Mouse (Mus musculus) MEL (cell line): ENCODE measurements around the gene H2-M5. TPM values are rescaled to one million over a fixed set of nuclear protein-coding genes. Genes with fewer than 3 reads are reported as not detected.

Source experiments
- DNase-seq: peaks from one replicate; pipeline ENCODE4 v3.0.0; 2011; ENCODE audit warnings: low read depth, low spot score
- H3K27ac ChIP-seq: 2 replicates; pipeline ENCODE4 v1.5.1; 2012; ENCODE audit warnings: low read depth, mild to moderate bottlenecking, control low read depth, low read length, moderate library complexity; ENCODE audit not compliant: control insufficient read depth
- H3K27me3 ChIP-seq, 2 experiments: fragments of 150-350 bp in 1 of 2; sonication (generic) in 1 of 2; 2 replicates each; pipeline ENCODE4 v1.6.1; 2012; ENCODE audit warnings: low read length in 2 of 2, mild to moderate bottlenecking in 2 of 2, improper control_type of control experiment in 1 of 2, moderate library complexity in 1 of 2; ENCODE audit not compliant: insufficient read depth in 2 of 2, control insufficient read depth in 1 of 2
- H3K36me3 ChIP-seq, 2 experiments: 2 replicates each; pipeline ENCODE4 v1.6.1; 2012 to 2014; ENCODE audit warnings: low read length in 2 of 2, improper control_type of control experiment in 1 of 2, inconsistent platforms in 1 of 2, mild to moderate bottlenecking in 1 of 2; ENCODE audit not compliant: insufficient read depth in 2 of 2, control insufficient read depth in 1 of 2
- H3K4me1 ChIP-seq, 2 experiments: fragments of 150-350 bp in 1 of 2; sonication (generic) in 1 of 2; 2 replicates each; pipeline ENCODE4 v1.6.1; 2012; ENCODE audit warnings: low read length in 2 of 2, improper control_type of control experiment in 1 of 2, mild to moderate bottlenecking in 1 of 2; ENCODE audit not compliant: insufficient read depth in 2 of 2, control insufficient read depth in 1 of 2
- H3K4me3 ChIP-seq, 2 experiments: fragments of 150-350 bp in 1 of 2; sonication (generic) in 1 of 2; 2 replicates each; pipeline ENCODE4 v1.5.1; 2012; ENCODE audit warnings: low read depth in 2 of 2, low read length in 2 of 2, mild to moderate bottlenecking in 2 of 2, moderate library complexity in 2 of 2, control low read depth in 1 of 2, improper control_type of control experiment in 1 of 2; ENCODE audit not compliant: control insufficient read depth in 1 of 2, insufficient read depth in 1 of 2
- H3K79me2 ChIP-seq: 2 replicates; pipeline ENCODE4 v1.6.1; 2012; ENCODE audit warnings: mild to moderate bottlenecking, low read length, moderate library complexity; ENCODE audit not compliant: control insufficient read depth, poor library complexity, insufficient read depth
- H3K9ac ChIP-seq: 2 replicates; pipeline ENCODE4 v1.6.1; 2012; ENCODE audit warnings: low read depth, mild to moderate bottlenecking, control low read depth, low read length, moderate library complexity; ENCODE audit not compliant: control insufficient read depth, poor library complexity, severe bottlenecking
- H3K9me3 ChIP-seq: fragments of 150-350 bp; sonication (generic); replicated peaks from 2 replicates; pipeline ENCODE4 v1.6.1; 2012; ENCODE audit warnings: mild to moderate bottlenecking, low read length, improper control_type of control experiment, moderate library complexity; ENCODE audit not compliant: insufficient read depth
- BHLHE40 ChIP-seq: IDR thresholded peaks from 2 replicates; pipeline ENCODE4 v1.6.1; 2012; ENCODE audit warnings: low read depth, mild to moderate bottlenecking, inconsistent platforms, low read length, improper control_type of control experiment, borderline replicate concordance
- CTCF ChIP-seq, 3 experiments: IDR thresholded peaks in 2 of 3; conservative IDR thresholded peaks in 1 of 3; 2 replicates each; pipeline ENCODE4 v1.5.1; 2011 to 2012; ENCODE audit warnings: low read length in 3 of 3, low read depth in 2 of 3, mild to moderate bottlenecking in 2 of 3, improper control_type of control experiment in 1 of 3, inconsistent platforms in 1 of 3, mixed read lengths in 1 of 3, moderate library complexity in 1 of 3; ENCODE audit not compliant: control insufficient read depth in 1 of 3, insufficient read depth in 1 of 3, poor library complexity in 1 of 3, severe bottlenecking in 1 of 3
- E2F4 ChIP-seq: IDR thresholded peaks from 2 replicates; pipeline ENCODE4 v1.6.1; 2011; ENCODE audit warnings: low read depth, low read length, improper control_type of control experiment, borderline replicate concordance
- ELF1 ChIP-seq: IDR thresholded peaks from 2 replicates; pipeline ENCODE4 v1.6.1; 2014; ENCODE audit warnings: low read depth, mild to moderate bottlenecking, inconsistent platforms, low read length, improper control_type of control experiment, moderate library complexity
- GABPA ChIP-seq: IDR thresholded peaks from 2 replicates; pipeline ENCODE4 v1.6.1; 2012; ENCODE audit warnings: low read depth, mild to moderate bottlenecking, inconsistent platforms, low read length, improper control_type of control experiment, moderate library complexity
- KAT2A ChIP-seq: conservative IDR thresholded peaks from 2 replicates; pipeline ENCODE4 v1.6.1; 2012; ENCODE audit warnings: low read depth, low read length, improper control_type of control experiment, inconsistent platforms
- MAX ChIP-seq: IDR thresholded peaks from 2 replicates; pipeline ENCODE4 v1.6.1; 2011; ENCODE audit warnings: low read length, improper control_type of control experiment
- MAZ ChIP-seq: IDR thresholded peaks from 2 replicates; pipeline ENCODE4 v1.6.1; 2012; ENCODE audit warnings: low read depth, mild to moderate bottlenecking, inconsistent platforms, low read length, improper control_type of control experiment
- MXI1 ChIP-seq: IDR thresholded peaks from 2 replicates; pipeline ENCODE4 v1.6.1; 2011; ENCODE audit warnings: mild to moderate bottlenecking, low read depth, low read length, improper control_type of control experiment
- MYC ChIP-seq: IDR thresholded peaks from 2 replicates; pipeline ENCODE4 v1.6.1; 2011; ENCODE audit warnings: low read depth, mild to moderate bottlenecking, low read length, improper control_type of control experiment, moderate library complexity
- NELFE ChIP-seq: IDR thresholded peaks from 2 replicates; pipeline ENCODE4 v1.6.1; 2011; ENCODE audit warnings: low read depth, low read length, improper control_type of control experiment
- NRF1 ChIP-seq: IDR thresholded peaks from 2 replicates; pipeline ENCODE4 v1.6.1; 2014; ENCODE audit warnings: low read depth, mild to moderate bottlenecking, inconsistent platforms, low read length, improper control_type of control experiment, moderate library complexity; ENCODE audit not compliant: poor library complexity, insufficient read depth, severe bottlenecking
- POLR2A ChIP-seq, 2 experiments: IDR thresholded peaks; 2 replicates each; pipeline ENCODE4 v1.6.1; 2011 to 2012; ENCODE audit warnings: low read length in 2 of 2, mild to moderate bottlenecking in 2 of 2, control low read depth in 1 of 2, improper control_type of control experiment in 1 of 2, low read depth in 1 of 2, moderate library complexity in 1 of 2; ENCODE audit not compliant: control insufficient read depth in 1 of 2, insufficient read depth in 1 of 2, poor library complexity in 1 of 2
- POLR2AphosphoS2 ChIP-seq: IDR thresholded peaks from 2 replicates; pipeline ENCODE4 v1.6.1; 2011; ENCODE audit warnings: low read length, improper control_type of control experiment
- TAL1 ChIP-seq: IDR thresholded peaks from 2 replicates; pipeline ENCODE4 v1.6.1; 2012; ENCODE audit warnings: mild to moderate bottlenecking, inconsistent platforms, low read length, moderate library complexity, mixed read lengths
- TBP ChIP-seq: IDR thresholded peaks from 2 replicates; pipeline ENCODE4 v1.8.0; 2011; ENCODE audit warnings: low read depth, low read length, improper control_type of control experiment
- TCF12 ChIP-seq: IDR thresholded peaks from 2 replicates; pipeline ENCODE4 v1.6.1; 2014; ENCODE audit warnings: low read depth, mild to moderate bottlenecking, inconsistent platforms, low read length, improper control_type of control experiment, moderate library complexity
- UBTF ChIP-seq: IDR thresholded peaks from 2 replicates; pipeline ENCODE4 v1.6.1; 2012; ENCODE audit warnings: low read depth, mild to moderate bottlenecking, inconsistent platforms, low read length, improper control_type of control experiment, moderate library complexity, borderline replicate concordance; ENCODE audit not compliant: insufficient read depth
- USF1 ChIP-seq: IDR thresholded peaks from 2 replicates; pipeline ENCODE4 v1.6.1; 2014; ENCODE audit warnings: low read depth, mild to moderate bottlenecking, inconsistent platforms, low read length, improper control_type of control experiment, moderate library complexity
- USF2 ChIP-seq, 2 experiments: IDR thresholded peaks; 2 replicates each; pipeline ENCODE4 v1.6.1; 2011 to 2012; ENCODE audit warnings: improper control_type of control experiment in 2 of 2, low read length in 2 of 2, borderline replicate concordance in 1 of 2, inconsistent platforms in 1 of 2, low read depth in 1 of 2, mild to moderate bottlenecking in 1 of 2; ENCODE audit not compliant: insufficient read depth in 1 of 2
- ZC3H11A ChIP-seq: IDR thresholded peaks from 2 replicates; pipeline ENCODE4 v1.6.1; 2012; ENCODE audit warnings: low read depth, mild to moderate bottlenecking, inconsistent platforms, low read length, improper control_type of control experiment
- ZMIZ1 ChIP-seq: IDR thresholded peaks from 2 replicates; pipeline ENCODE4 v1.6.1; 2012; ENCODE audit warnings: low read depth, mild to moderate bottlenecking, inconsistent platforms, low read length, improper control_type of control experiment, moderate library complexity
- ZNF384 ChIP-seq: IDR thresholded peaks from 2 replicates; pipeline ENCODE4 v1.6.1; 2012; ENCODE audit warnings: low read depth, mild to moderate bottlenecking, inconsistent platforms, low read length, improper control_type of control experiment
- polyA plus RNA-seq, 2 experiments: library from polyadenylated mRNA; stranded (reverse) in 1 of 2; unstranded in 1 of 2; fragments of >175 nt in 1 of 2; fragments of >200 nt in 1 of 2; gene quantifications; 2 replicates each; pipeline versions ENCODE4 v1.2.1 to v1.2.4; 2012; ENCODE audit warnings: low replicate concordance in 2 of 2, low read depth in 1 of 2; ENCODE audit not compliant: insufficient read length in 2 of 2, insufficient read depth in 1 of 2, missing spikeins in 1 of 2
- total RNA-seq: library from RNA; depleted of rRNA; stranded (reverse); fragments of 300-350 nt; gene quantifications from 2 replicates; pipeline ENCODE4 v1.2.3, GENCODE M21; 2012

Gene H2-M5
- total and polyA plus RNA-seq, 3 experiments: not detected

DNA sequence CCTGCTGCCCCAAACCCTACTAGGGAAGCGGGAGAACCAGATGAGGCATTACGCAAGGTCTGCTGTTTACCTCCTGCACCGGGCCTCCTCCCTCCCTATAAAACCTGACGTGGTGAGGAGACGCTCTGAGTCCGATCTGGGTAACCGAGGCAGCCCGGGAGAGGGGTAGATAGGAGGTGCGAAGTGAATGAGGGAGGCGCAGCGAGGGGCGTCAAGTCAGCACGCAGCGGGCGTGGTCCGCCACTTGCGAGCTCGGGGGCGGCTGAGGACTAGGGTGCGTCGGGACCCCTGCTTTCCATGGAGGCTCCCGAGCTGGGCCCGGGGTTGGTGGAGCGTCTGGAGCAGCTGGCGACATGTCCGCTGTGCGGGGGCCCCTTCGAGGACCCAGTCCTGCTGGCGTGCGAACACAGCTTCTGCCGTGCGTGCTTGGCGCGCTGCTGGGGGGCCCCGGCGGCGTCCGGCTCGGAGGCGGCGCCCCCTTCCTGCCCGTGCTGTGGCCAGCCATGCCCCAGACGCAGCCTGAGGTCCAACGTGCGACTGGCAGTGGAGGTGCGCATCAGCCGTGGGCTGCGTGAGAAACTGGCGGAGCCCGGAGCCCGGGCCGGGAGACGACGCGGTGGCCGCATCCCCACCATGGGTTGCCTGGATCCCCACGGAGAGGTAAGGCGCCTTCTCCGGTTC lies 46.4 kb downstream of the H2-M5 start, which contains the start of gene Rnf39:
TSS of gene Rnf39 (plus strand) at position 128 of the 681 bp plus-strand sequence.
- no peak for TF ChIP-seq POLR2AphosphoS2
- TF ChIP-seq USF1: no peak
- Histone ChIP-seq H3K4me3 (no peak within 1 kb of the TSS), H3K36me3 (no peaks in the 10 kb centered on the region), H3K9me3 (no peaks in the 10 kb centered on the region), H3K79me2 (no peaks in the 10 kb centered on the region), H3K27ac (no peak within 1 kb of the TSS), H3K9ac (no peak within 1 kb of the TSS), H3K27me3 (peaks cover 2% of the 10 kb centered on the region in 2 experiments), H3K4me1 (peaks cover 0 to under 1% of the 10 kb centered on the region in 2 experiments; a peak in 1 of 4 replicates)
- no peak for DNase-seq

DNA sequence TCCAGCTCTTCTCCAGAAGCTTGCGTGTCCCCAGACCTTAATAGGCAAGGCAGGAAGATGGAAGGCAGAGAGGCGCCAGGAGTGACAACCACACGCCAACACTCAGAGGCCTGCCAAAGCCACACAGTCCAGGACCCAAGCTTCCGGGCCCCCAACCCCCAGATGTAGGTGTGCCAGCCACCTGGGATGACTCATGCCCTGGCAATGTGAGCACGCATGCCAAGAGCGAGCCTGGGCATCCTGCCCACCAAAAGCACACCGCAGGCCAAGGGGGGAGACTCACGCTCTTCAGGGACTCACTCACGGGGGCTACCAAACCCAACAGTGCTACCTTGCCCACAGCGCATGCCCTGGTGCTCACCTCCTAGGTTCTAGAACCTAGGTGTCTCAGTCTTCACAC lies 46.9 kb downstream of the H2-M5 start:
- H3K9me3 ChIP-seq: no peaks in the 10 kb centered on the region
- DNase-seq: no peak
- peaks cover 2% of the 10 kb centered on the region in 2 experiments for H3K27me3 ChIP-seq
- peaks cover 0 to 2% of the 10 kb centered on the region in 2 experiments; a peak in 1 of 4 replicates for H3K4me1 ChIP-seq
- no peak overlapping the region for H3K27ac ChIP-seq
- H3K9ac ChIP-seq: no peak overlapping the region
- no peaks in the 10 kb centered on the region for H3K79me2 ChIP-seq
- no peak for TF ChIP-seq MAZ
- no peak for TF ChIP-seq MYC
- no peak for TF ChIP-seq NRF1
- no peak for TF ChIP-seq KAT2A
- no peak for TF ChIP-seq POLR2A (IDR thresholded peaks at IDR 0.05; ENCODE audit: control insufficient read depth in 1 of 2, insufficient read depth in 1 of 2, low read depth in 1 of 2, low read length in 2 of 2, poor library complexity in 1 of 2)
- TF ChIP-seq NELFE: no peak
- no peak for TF ChIP-seq CTCF (IDR thresholded peaks at IDR 0.05 in 2 of 3, conservative IDR thresholded peaks at IDR 0.05 in 1 of 3; ENCODE audit: control insufficient read depth in 1 of 3, insufficient read depth in 1 of 3, low read depth in 2 of 3, low read length in 3 of 3, poor library complexity in 1 of 3, severe bottlenecking in 1 of 3)
- TF ChIP-seq TCF12: no peak
- no peak for TF ChIP-seq TAL1
- TF ChIP-seq ZNF384: no peak
- TF ChIP-seq MXI1: no peak
- TF ChIP-seq GABPA: no peak
- no peak for TF ChIP-seq MAX
- H3K4me3 ChIP-seq: no peak overlapping the region
- H3K36me3 ChIP-seq: no peaks in the 10 kb centered on the region

DNA sequence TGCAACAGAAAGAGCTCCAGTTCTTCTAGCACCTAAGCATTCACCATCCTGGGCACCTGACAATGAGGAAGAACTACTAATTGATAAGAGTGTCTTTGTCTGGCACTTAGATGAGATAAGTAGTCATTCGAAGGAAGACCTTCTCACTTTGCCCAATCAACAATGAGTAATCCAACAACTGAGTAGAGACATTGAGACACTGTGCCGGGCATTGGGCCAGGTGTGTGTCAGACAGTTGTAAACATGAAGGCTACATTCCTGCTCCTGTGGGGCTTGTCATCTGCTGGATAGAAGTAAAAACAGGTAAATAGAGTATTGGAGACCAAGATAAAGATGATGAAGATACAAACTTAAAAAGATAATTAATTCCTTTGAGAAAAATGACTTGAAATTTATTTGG lies 51.3 kb downstream of the H2-M5 start:
- peaks cover 0 to 2% of the 10 kb centered on the region in 2 experiments; a peak in 1 of 4 replicates for H3K4me1 ChIP-seq

More for the DNA sequence above, 51.3 kb downstream of the H2-M5 start:
- no peaks in the 10 kb centered on the region for H3K79me2 ChIP-seq
- H3K4me3 ChIP-seq: no peak overlapping the region
- H3K9me3 ChIP-seq: no peaks in the 10 kb centered on the region
- H3K27ac ChIP-seq: no peak overlapping the region
- no peak overlapping the region for H3K9ac ChIP-seq
- H3K27me3 ChIP-seq: peaks cover 2 to 3% of the 10 kb centered on the region in 2 experiments
- TF ChIP-seq POLR2A (IDR thresholded peaks at IDR 0.05; ENCODE audit: control insufficient read depth in 1 of 2, insufficient read depth in 1 of 2, low read depth in 1 of 2, low read length in 2 of 2, poor library complexity in 1 of 2): no peak
- no peak for TF ChIP-seq ZNF384
- TF ChIP-seq BHLHE40: no peak
- no peak for TF ChIP-seq TBP
- TF ChIP-seq CTCF (IDR thresholded peaks at IDR 0.05 in 2 of 3, conservative IDR thresholded peaks at IDR 0.05 in 1 of 3; ENCODE audit: control insufficient read depth in 1 of 3, insufficient read depth in 1 of 3, low read depth in 2 of 3, low read length in 3 of 3, poor library complexity in 1 of 3, severe bottlenecking in 1 of 3): no peak
- TF ChIP-seq UBTF: no peak
- TF ChIP-seq ZC3H11A: no peak
- no peak for TF ChIP-seq KAT2A
- no peak for TF ChIP-seq USF2 (IDR thresholded peaks at IDR 0.05; ENCODE audit: borderline replicate concordance in 1 of 2, insufficient read depth in 1 of 2, low read depth in 1 of 2, low read length in 2 of 2)
- no peak for TF ChIP-seq POLR2AphosphoS2
- TF ChIP-seq ZMIZ1: no peak
- no peak for TF ChIP-seq ELF1
- no peak for TF ChIP-seq TCF12
- no peak for TF ChIP-seq E2F4
- no peak for TF ChIP-seq MYC
- peak; percentile 17 for DNase-seq
- no peaks in the 10 kb centered on the region for H3K36me3 ChIP-seq
